Mouse (Mus musculus) 3134 (cell line): ENCODE results near the gene Actrt2.

ENCODE experiments used
- DNase-seq: peaks from one replicate; pipeline ENCODE4 v3.0.0-alpha.2; 2011; ENCODE audit warnings: low spot score; ENCODE audit not compliant: insufficient read length; ENCODE audit errors: extremely low read depth

Actrt2 gene

DNA sequence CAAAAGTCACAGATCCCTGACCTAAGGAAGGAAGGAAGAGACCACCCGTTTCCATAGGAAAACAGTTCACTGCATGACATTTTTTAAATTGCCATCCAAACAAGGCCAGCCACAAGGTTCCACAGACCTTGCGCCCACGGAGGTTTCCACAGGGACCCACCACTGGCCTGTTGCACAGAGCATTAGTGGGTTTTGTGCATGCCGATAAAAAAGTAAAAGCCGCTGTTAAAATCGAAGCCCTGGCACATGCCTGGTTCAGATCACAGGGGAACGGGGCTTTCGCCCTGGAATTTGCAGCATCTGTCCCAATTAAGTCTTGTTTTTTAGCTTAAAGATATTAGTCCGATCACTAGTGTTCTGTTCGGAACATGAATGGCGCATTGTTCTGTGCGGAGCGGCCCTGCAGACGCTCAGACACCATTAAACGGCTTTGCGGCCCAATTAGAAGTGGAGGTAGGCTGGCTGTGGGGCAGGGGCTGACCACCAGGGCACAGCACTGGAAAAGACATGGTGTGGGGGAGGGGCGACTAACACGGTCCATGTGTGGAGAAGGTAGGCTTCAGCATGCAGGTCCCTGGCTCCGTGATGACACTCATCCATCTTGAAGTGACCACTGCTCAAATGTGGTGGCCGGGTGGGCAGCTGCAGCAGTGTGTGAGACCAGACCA, 25.8 kb upstream of the Actrt2 start:
- no peak for DNase-seq

DNA sequence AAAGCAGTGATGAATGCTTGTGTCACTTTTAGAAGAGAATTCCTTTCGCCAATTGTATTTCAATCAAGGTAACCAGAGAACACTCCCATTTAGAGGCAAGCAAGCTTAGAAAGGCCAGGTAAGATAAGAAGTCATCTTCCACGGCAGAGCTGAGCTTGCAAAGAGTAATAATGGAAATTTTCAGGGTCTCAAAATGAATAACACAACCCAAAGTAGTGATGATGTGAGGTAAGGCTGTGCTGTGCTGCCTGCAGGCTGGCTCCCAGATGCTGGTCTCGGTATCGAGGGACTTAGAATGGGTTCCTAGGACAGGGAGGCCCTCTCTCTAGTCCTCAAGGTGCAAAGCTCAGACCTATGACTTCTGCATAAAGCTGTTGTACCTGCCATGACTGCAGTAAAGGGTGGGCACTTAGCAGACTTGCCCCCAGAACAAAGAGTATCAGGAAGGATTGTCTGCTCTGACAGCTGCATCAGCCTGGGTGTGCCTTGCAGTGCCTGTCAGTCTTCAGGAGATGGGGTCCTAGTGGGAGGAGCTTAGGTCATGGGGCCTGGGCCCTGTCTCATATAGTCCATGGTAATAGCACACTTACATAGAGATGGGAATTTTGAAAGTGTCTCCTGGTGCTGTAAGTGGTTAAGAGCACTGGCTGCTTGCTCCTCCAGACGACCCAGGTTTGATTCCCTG, 15.5 kb upstream of the Actrt2 start:
- no peak for DNase-seq

DNA sequence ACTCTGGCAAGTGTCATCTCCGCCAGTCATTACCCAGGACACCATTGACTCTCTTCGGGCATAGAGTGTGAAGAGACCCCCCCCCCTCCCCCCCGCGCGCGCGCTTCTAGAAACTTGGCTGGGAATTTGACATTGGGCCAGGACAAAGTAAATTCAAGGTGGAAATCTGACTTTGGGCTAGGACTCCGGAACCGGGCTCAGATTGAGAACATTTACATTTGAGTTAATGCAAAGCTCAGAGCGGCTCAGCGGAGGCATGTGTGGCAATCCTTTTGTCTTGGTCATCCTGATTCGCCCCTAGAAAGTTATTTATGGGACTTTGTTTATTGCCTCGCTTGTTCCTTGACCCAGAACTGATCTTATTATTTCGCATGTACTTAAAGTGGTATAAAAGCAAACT, 14.6 kb upstream of the Actrt2 start:
- DNase-seq, result no peak

DNA sequence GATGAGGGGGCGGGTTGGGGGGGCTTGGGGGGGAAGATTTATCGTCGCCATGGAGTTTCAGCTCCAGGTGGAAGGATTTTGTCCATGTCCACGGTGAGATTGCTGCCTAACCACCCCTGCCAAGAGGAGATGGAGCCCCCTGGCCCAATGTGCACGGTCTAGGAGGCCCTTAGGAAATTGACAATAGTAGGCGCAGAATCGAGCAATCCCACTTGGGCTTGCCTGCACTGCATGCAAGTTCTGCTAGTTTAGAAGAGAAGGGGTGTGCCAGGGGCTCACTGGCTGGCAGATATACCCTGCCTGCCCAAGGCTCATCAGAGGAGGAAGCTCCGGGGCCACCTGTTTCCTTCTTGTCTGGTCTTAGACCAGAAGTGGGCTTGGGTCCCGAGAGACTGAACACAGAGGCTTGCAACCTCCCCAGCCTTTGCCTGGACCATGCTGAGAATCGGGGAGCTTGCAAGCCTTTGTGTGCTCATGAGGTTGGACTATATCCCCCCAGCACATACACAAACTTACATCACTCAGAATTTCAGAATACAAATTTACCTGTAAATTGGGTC, 7.9 kb upstream of the Actrt2 start:
- no peak for DNase-seq

- DNase-seq, result no peak
These were observed 7.3 kb upstream of the Actrt2 start for GRCm38 (mm10) chr4:154674966-154675365.

DNA sequence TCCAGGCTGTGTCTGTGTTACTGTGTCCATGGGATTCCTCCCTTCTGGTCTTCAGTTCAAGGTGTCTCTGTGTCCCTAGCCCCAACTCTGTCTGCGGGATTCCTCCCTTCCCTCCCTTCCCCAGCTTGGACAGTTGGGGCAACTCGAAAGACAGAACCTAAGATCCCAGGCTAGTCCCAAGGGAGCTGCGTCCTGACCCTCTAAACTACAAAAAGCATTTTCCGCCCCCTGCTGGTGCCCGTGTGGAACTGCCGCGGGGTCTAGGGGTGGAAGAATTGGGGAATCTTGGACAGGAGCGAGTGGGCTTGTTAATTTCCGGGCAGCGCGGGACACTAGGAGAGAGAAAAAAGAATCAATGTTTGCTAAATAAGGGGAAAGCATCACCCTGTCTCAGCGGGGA, 6.9 kb upstream of the Actrt2 start:
- peak; percentile 6 for DNase-seq

GRCm38 (mm10) chr4:154673986-154674385, 6.3 kb upstream of the Actrt2 start:
- no peak for DNase-seq

DNA sequence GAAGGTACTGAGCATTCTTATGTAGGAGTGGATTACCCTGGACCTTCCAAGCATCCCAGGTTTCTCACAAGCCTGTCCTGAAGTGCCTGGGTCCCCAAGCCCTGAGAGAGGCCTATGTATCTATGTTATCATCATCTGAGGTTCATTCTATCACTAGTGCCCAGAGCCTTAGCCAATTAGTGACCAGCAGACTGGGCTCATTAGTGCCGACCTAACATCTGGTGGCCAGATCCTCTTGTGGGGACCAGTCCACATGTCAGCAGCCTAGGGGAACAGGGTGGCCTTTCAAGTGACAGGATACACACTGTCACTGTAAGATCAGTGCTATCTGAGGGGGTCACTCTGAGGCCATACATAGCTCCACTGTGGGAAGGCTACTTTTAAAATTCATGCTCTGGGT, 4.4 kb upstream of the Actrt2 start:
- no peak for DNase-seq

DNA sequence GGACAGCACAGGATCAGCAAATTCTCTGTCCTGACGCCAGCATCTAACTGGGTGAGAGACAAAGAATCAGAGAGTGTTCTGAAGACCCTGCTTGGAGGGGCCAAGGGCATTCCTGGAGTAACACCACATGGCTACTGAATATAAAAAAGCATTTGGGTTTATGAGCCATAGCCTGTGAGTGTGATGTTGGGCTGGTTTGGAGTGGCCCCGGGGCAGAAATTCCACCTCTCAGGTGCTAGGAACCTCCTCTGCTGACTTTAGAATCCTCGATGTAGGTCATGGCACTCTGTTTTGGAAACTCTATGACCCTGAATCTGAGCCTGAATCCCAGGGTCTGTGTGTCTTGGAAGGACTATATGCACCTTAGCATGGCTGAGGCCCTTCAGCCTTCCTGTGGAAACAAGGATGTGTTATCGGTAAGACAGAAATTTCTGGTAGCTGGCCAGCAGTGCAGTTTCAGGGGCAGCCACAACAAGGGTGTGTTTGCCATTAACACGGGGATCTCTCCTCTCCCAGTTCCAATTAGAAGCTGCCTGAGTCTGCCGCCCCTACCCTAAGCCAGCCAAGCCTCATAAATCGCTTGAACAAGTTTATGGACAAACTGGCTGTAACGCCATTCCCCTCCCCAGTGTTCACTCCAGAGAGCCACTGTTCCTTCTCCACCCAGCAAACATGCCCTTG, 3.7 kb upstream of the Actrt2 start:
- no peak for DNase-seq

DNA sequence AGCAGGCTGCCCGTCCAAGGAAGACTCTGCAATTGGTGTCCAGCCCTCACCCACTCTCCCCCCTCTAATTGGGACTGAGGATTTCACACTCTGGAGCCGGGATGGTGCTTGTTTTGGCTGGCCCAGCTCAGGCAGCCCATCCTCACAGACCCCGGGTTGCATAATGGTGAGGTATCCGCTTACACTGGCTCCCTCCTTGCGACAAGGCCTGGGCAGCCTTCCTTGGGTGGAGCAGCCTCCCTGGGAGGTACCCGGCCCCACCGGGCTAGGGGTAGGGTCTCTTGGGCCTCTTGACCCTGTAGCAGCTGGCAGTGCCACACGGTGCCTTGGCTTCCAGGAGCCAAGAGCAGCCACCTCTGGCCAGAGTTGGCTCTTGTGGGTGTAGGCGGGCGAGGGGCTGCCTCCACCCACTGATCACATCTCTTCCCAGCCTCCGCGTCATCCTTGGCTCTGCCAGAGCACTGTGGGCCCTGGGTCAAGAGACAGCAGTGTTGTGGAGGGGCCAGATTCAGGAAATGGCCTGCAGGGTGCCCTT, 4.9 kb downstream of the Actrt2 start:
- DNase-seq, result no peak

DNA sequence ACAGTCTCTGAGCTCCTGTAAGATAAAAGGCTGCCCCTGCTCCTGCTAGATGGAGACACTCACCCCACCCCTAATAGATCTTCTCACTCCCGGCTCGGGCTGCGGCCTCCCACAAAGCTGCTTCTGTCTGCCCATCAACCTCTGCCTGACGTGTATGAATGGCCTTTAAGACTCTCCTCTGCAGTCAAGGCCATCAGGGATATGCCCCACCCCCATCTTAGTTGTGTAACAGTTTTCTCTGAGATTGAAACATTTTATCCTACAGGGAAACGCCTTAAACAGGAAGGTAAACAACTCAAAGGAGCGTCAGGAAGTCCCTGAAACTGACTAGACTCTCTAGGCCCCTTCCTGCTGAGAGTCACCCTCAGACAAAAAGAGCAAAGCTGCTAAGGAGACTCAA, 6.4 kb downstream of the Actrt2 start:
- DNase-seq, result no peak

DNA sequence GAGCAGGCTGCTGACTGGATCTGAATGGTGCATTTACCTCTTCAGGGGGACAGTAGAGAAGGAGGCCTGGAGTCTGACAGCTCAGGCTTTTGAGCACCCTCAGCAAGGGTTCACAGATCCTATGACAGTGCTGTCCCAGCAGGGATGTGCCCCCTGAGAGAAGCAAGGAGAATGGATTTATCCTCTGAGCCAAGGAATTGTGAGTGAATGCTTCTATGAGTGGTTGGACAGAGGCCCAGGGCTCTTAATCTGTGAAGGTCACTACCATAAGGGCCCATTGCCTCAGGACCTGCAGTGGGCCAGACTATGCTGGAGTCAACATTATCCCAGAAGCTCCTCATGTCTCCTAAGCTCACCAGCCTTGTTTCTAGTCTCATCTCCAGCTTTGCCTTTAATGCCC, 7.6 kb downstream of the Actrt2 start:
- DNase-seq, result no peak

DNA sequence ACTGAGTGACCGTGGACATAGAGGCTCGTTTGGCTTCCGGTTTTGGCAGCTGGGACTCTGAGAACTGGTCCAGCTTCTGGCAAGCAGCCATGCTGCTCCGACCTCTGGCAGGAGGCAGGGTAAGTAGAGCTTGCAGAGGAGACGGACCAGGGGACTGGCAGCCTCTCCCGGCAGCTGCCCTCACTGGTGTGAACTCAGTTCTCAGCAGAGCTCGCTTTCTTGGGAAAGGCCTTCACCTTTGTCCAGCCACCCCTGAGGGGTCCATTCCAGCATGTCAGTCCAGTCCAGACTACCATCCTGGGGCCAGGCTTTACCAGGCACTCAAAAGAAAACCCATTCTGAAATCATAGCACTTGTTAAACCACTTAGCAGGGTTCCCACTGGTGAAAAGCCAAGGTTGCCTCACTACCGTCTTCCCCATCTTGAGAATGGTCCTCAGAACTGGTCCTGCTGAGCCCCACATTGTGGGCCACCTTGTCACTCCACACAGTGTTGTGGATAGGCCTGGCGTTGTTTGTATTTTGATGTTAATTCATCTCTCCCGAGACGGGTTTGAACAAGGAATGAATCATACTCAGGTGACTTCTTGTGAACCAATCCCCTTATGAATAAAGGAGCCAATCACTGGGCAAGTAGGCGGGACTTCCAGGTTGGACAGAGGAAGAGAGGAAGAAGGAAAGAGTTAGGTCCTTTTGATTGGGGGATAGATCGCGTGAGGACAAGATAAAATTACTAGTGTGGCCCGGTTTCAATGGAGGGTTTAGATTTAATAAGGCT, 12.3 kb downstream of the Actrt2 start:
- no peak for DNase-seq

- DNase-seq, result no peak
These were observed 15.2 kb downstream of the Actrt2 start for GRCm38 (mm10) chr4:154652494-154652893.

GRCm38 (mm10) chr4:154649083-154649747, 18.5 kb downstream of the Actrt2 start:
- no peak for DNase-seq

DNA sequence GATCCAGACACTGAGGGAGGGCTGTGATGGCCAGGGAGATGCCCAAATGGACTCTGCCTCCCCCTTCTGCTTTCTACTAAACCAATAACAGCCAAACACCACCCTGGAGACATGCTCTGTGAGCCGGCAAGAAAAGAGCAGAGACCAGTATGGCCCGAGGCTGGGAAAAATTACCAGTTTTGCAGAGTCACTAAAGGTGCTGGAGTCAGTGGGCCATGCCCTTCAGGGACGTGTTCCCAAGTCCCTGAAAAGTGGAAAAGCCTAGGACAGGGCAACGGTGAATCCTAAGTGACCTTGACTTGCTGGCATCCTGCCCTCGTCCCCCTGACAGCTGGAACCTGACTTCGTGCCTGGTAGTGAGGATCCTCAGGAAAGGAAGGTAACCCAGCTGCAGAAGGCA, 25.2 kb downstream of the Actrt2 start:
- no peak for DNase-seq

DNA sequence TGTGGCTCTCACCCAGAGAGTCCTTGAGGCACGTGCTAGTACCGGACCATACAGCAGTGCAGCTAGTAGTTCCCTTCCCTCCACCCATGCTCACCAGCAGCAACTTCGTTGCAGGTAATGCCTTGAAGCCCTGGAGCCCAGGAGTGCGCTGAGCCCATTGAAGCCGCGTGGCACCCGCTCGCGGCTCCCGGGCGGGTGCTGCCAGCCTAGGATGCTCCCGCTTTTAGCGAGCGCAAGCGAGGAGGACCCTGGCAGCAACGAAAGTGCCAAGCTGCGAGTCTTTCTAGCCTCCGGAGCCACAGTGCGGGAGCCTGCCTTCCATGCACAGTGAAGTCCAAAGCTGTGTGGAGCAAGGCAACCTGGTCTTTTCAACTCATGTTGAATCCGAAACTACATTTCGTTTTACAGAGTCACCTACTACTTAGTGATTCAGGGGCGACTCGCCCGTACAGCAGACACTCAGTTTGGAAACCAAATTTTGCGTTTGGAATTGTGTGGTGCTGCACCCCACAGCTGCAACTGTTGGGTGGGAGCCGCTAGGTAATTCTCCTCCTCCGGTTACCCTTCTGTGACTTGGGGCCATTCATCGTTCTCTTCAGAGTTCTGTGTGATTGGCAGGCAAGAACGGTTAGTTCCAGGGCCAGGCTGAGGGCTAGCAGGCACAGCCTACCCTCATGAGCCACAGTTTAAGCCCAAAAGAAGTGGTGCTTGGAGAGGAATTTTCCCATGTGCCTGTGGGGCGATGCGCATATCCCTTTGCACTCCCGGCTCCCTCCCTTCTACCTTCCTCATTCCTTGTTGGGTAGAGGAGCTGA, 26.2 kb downstream of the Actrt2 start:
- no peak for DNase-seq

GRCm38 (mm10) chr4:154640443-154641295, 27.0 kb downstream of the Actrt2 start:
- DNase-seq, result no peak
